Mouse (Mus musculus) CH12.LX (cell line): Measurements from ENCODE around the gene Prr12. TPM values are rescaled to one million over a fixed set of nuclear protein-coding genes. Genes with fewer than 3 reads are reported as not detected.

Source experiments
- DNase-seq: peaks from one replicate; pipeline ENCODE4 v3.0.0-alpha.2; 2013; ENCODE audit errors: extremely low read depth
- H3K27ac ChIP-seq: 2 replicates; pipeline ENCODE4 v1.5.1; 2012; ENCODE audit warnings: low read depth, mild to moderate bottlenecking, control low read depth, moderate library complexity; ENCODE audit not compliant: insufficient read depth
- H3K27me3 ChIP-seq: replicated peaks from 2 replicates; pipeline ENCODE3; 2012; ENCODE audit warnings: inconsistent platforms
- H3K36me3 ChIP-seq, 2 experiments: replicated peaks in 1 of 2; 2 replicates each; pipeline versions ENCODE3 to v1.6.1; 2012; ENCODE audit warnings: inconsistent platforms in 1 of 2, low read length in 1 of 2, mild to moderate bottlenecking in 1 of 2, mixed read lengths in 1 of 2, moderate library complexity in 1 of 2; ENCODE audit not compliant: control insufficient read depth in 1 of 2, insufficient read depth in 1 of 2
- H3K4me1 ChIP-seq, 2 experiments: 2 replicates each; pipeline ENCODE4 v1.6.1; 2012; ENCODE audit warnings: inconsistent platforms in 1 of 2, moderate library complexity in 1 of 2; ENCODE audit not compliant: insufficient read depth in 2 of 2, control insufficient read depth in 1 of 2
- H3K4me2 ChIP-seq: 2 replicates; pipeline ENCODE4 v1.6.1; 2012; ENCODE audit warnings: low read depth, mild to moderate bottlenecking, control low read depth; ENCODE audit not compliant: poor library complexity, insufficient read depth, severe bottlenecking
- H3K4me3 ChIP-seq, 3 experiments: fragments of 150-350 bp in 1 of 3; sonication (generic) in 1 of 3; replicated peaks in 1 of 3; 2 replicates each; pipeline versions ENCODE3 to v1.5.1; 2011 to 2012; ENCODE audit warnings: low read depth in 2 of 3, low read length in 2 of 3, mild to moderate bottlenecking in 2 of 3, moderate library complexity in 2 of 3, control low read depth in 1 of 3, improper control_type of control experiment in 1 of 3, inconsistent platforms in 1 of 3, mixed read lengths in 1 of 3; ENCODE audit not compliant: poor library complexity in 1 of 3
- H3K79me2 ChIP-seq: replicated peaks from 2 replicates; pipeline ENCODE4 v1.6.1; 2012; ENCODE audit warnings: mild to moderate bottlenecking, moderate library complexity; ENCODE audit not compliant: control insufficient read depth, poor library complexity, insufficient read depth, severe bottlenecking; ENCODE audit errors: extremely low read depth
- H3K9ac ChIP-seq: 2 replicates; pipeline ENCODE4 v1.6.1; 2012; ENCODE audit warnings: low read depth, mild to moderate bottlenecking, control low read depth, moderate library complexity; ENCODE audit not compliant: insufficient read depth
- H3K9me3 ChIP-seq: replicated peaks from 2 replicates; pipeline ENCODE3; 2012; ENCODE audit warnings: low read length, inconsistent platforms, mixed read lengths
- MYC ChIP-seq: IDR thresholded peaks from 2 replicates; pipeline ENCODE4 v1.6.1; 2011; ENCODE audit warnings: low read depth, mild to moderate bottlenecking, improper control_type of control experiment, low read length
- dilution Hi-C: fragments of 300-500 bp; cut with MboI; formaldehyde crosslinking; loops from 2 replicates; pipeline ENCODE4 v1.14.3; 2020; ENCODE audit warnings: low sequenced_read_pairs; ENCODE audit not compliant: extremely low pct_unique_long_range_greater_than_20kb, extremely low pct_ligation_motif_present
- in situ Hi-C: fragments of 300-500 bp; cut with MboI; formaldehyde crosslinking; loops from 3 replicates; pipeline ENCODE4 v1.14.3; 2019; ENCODE audit warnings: low sequenced_read_pairs, low pct_ligation_motif_present, low pct_unique_long_range_greater_than_20kb, mixed read lengths
- polyA plus RNA-seq: library from polyadenylated mRNA; unstranded; fragments of >175 nt; gene quantifications from 2 replicates; pipeline ENCODE4 v1.2.1, GENCODE M21; 2012; ENCODE audit warnings: low read depth; ENCODE audit not compliant: insufficient read length
- total RNA-seq, 2 experiments: library from RNA; depleted of rRNA; stranded (reverse); fragments of 300-350 nt in 1 of 2; fragments of >200 nt in 1 of 2; gene quantifications; 2 replicates each; pipeline ENCODE4 v1.2.3; 2012 to 2014

Gene Prr12
- total and polyA plus RNA-seq, 3 experiments = 1.2 to 20.5 (median 6.5) TPM

DNA sequence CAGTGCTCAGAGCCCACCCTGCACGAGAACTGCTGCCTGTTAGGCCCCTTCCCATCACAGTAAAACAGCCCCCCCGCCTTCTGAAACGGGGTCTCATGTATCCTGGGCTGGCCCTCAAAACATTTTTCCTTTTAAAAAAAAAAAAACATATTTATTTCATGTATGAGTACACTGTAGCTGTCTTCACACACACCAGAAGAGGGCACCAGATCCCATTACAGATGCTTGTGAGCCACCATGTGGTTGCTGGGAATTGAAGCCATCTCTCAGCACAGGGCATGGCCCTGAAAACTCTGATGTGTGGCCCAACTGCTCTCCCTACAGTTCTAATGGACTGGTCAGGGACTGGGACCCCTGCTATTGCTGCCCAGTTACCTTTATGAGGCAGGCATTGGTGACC lies 74.4 kb downstream of the Prr12 start:
- H3K27ac ChIP-seq = no peak overlapping the region
- dilution Hi-C loops (no loop called here), in situ Hi-C loops (no loop called here)
- no peak overlapping the region for H3K4me3 ChIP-seq
- no peak overlapping the region for H3K4me2 ChIP-seq
- H3K4me1 ChIP-seq = peaks cover 0 to 12% of the 10 kb centered on the region in 2 experiments; a peak in 2 of 4 replicates
- H3K36me3 ChIP-seq = peaks cover 57 to 82% of the 10 kb centered on the region in 2 experiments
- peaks cover 11% of the 10 kb centered on the region for H3K79me2 ChIP-seq
- no peak for TF ChIP-seq MYC
- H3K9ac ChIP-seq = no peak overlapping the region
- no peaks in the 10 kb centered on the region for H3K9me3 ChIP-seq
- H3K27me3 ChIP-seq = no peaks in the 10 kb centered on the region
- no peak for DNase-seq

Other genes with a start within 250 kb of the Prr12 start
Only the 20 nearest of the 36 such genes appear.
- gene Ap2a1, start 123.4 kb downstream of the Prr12 start, total RNA-seq (2012; rRNA removed) = 53.4 and 61.1 TPM in 2 replicates
- gene Ap2a1, start 123.4 kb downstream of the Prr12 start, total RNA-seq (2014; rRNA removed) = 35.7 and 38.5 TPM in 2 replicates
- gene Ap2a1, start 123.4 kb downstream of the Prr12 start, polyA plus RNA-seq = 52.6 and 56.3 TPM in 2 replicates
- 0.08 TPM in 1 of 2 replicates, not detected in the other for gene Tsks, start 109.7 kb downstream of the Prr12 start, total RNA-seq (2012; rRNA removed)
- not detected in 2 replicates for gene Tsks, start 109.7 kb downstream of the Prr12 start, total RNA-seq (2014; rRNA removed)
- gene Tsks, start 109.7 kb downstream of the Prr12 start, polyA plus RNA-seq = not detected in 2 replicates
- 3.6 and 4.5 TPM in 2 replicates for gene Cpt1c, start 78.0 kb downstream of the Prr12 start, total RNA-seq (2012; rRNA removed)
- gene Cpt1c, start 78.0 kb downstream of the Prr12 start, total RNA-seq (2014; rRNA removed) = 10.2 and 10.3 TPM in 2 replicates
- 10.4 and 12.7 TPM in 2 replicates for gene Cpt1c, start 78.0 kb downstream of the Prr12 start, polyA plus RNA-seq
- gene Prmt1, start 66.3 kb downstream of the Prr12 start, total RNA-seq (2012; rRNA removed) = 340 and 407 TPM in 2 replicates
- 220 and 231 TPM in 2 replicates for gene Prmt1, start 66.3 kb downstream of the Prr12 start, total RNA-seq (2014; rRNA removed)
- gene Prmt1, start 66.3 kb downstream of the Prr12 start, polyA plus RNA-seq = 608 and 642 TPM in 2 replicates
- gene Irf3, start 55.2 kb downstream of the Prr12 start, total RNA-seq (2012; rRNA removed) = 56.5 and 65.0 TPM in 2 replicates
- gene Irf3, start 55.2 kb downstream of the Prr12 start, total RNA-seq (2014; rRNA removed) = 33.5 and 39.0 TPM in 2 replicates
- 79.7 and 87.7 TPM in 2 replicates for gene Irf3, start 55.2 kb downstream of the Prr12 start, polyA plus RNA-seq
- 11.8 and 12.0 TPM in 2 replicates for gene Bcl2l12, start 54.2 kb downstream of the Prr12 start, total RNA-seq (2012; rRNA removed)
- gene Bcl2l12, start 54.2 kb downstream of the Prr12 start, total RNA-seq (2014; rRNA removed) = 9.2 and 9.8 TPM in 2 replicates
- gene Bcl2l12, start 54.2 kb downstream of the Prr12 start, polyA plus RNA-seq = 10.8 and 12.6 TPM in 2 replicates
- 15.5 and 18.2 TPM in 2 replicates for gene Scaf1, start 36.5 kb downstream of the Prr12 start, total RNA-seq (2012; rRNA removed)
- 5.4 and 6.1 TPM in 2 replicates for gene Scaf1, start 36.5 kb downstream of the Prr12 start, total RNA-seq (2014; rRNA removed)
- 38.9 and 41.9 TPM in 2 replicates for gene Scaf1, start 36.5 kb downstream of the Prr12 start, polyA plus RNA-seq
- 5.0 and 10.6 TPM in 2 replicates for gene Rras, start 34.9 kb downstream of the Prr12 start, total RNA-seq (2012; rRNA removed)
- 6.6 and 7.2 TPM in 2 replicates for gene Rras, start 34.9 kb downstream of the Prr12 start, total RNA-seq (2014; rRNA removed)
- 18.5 and 19.8 TPM in 2 replicates for gene Rras, start 34.9 kb downstream of the Prr12 start, polyA plus RNA-seq
- 73.2 and 86.8 TPM in 2 replicates for gene Nosip, start 9.5 kb upstream of the Prr12 start, total RNA-seq (2012; rRNA removed)
- gene Nosip, start 9.5 kb upstream of the Prr12 start, total RNA-seq (2014; rRNA removed) = 79.3 and 81.4 TPM in 2 replicates
- 72.4 and 83.9 TPM in 2 replicates for gene Nosip, start 9.5 kb upstream of the Prr12 start, polyA plus RNA-seq
- gene Prrg2, start 9.8 kb upstream of the Prr12 start, total RNA-seq (2012; rRNA removed) = 7.1 and 7.6 TPM in 2 replicates
- 6.1 and 6.7 TPM in 2 replicates for gene Prrg2, start 9.8 kb upstream of the Prr12 start, total RNA-seq (2014; rRNA removed)
- gene Prrg2, start 9.8 kb upstream of the Prr12 start, polyA plus RNA-seq = 7.2 and 7.7 TPM in 2 replicates
- 0.38 and 0.42 TPM in 2 replicates for gene Rcn3, start 39.3 kb upstream of the Prr12 start, total RNA-seq (2012; rRNA removed)
- gene Rcn3, start 39.3 kb upstream of the Prr12 start, total RNA-seq (2014; rRNA removed) = not detected in 2 replicates
- not detected in 2 replicates for gene Rcn3, start 39.3 kb upstream of the Prr12 start, polyA plus RNA-seq
- gene Fcgrt, start 51.0 kb upstream of the Prr12 start, total RNA-seq (2012; rRNA removed) = 0.13 and 0.17 TPM in 2 replicates
- gene Fcgrt, start 51.0 kb upstream of the Prr12 start, total RNA-seq (2014; rRNA removed) = not detected in 2 replicates
- 0.15 and 0.16 TPM in 2 replicates for gene Fcgrt, start 51.0 kb upstream of the Prr12 start, polyA plus RNA-seq
- 1,839 and 2,104 TPM in 2 replicates for gene Rps11, start 71.6 kb upstream of the Prr12 start, total RNA-seq (2012; rRNA removed)
- 898 and 923 TPM in 2 replicates for gene Rps11, start 71.6 kb upstream of the Prr12 start, total RNA-seq (2014; rRNA removed)
- gene Rps11, start 71.6 kb upstream of the Prr12 start, polyA plus RNA-seq = 1,465 and 1,699 TPM in 2 replicates
- 5,043 and 5,211 TPM in 2 replicates for gene Rpl13a, start 75.9 kb upstream of the Prr12 start, total RNA-seq (2012; rRNA removed)
- 2,822 and 2,851 TPM in 2 replicates for gene Rpl13a, start 75.9 kb upstream of the Prr12 start, total RNA-seq (2014; rRNA removed)
- gene Rpl13a, start 75.9 kb upstream of the Prr12 start, polyA plus RNA-seq = 4,154 and 5,174 TPM in 2 replicates
- gene Gm45713, start 83.3 kb upstream of the Prr12 start, total RNA-seq (2012; rRNA removed) = 1.3 and 2.2 TPM in 2 replicates
- gene Gm45713, start 83.3 kb upstream of the Prr12 start, total RNA-seq (2014; rRNA removed) = not detected in 2 replicates
- 1.4 TPM in 1 of 2 replicates, not detected in the other for gene Gm45713, start 83.3 kb upstream of the Prr12 start, polyA plus RNA-seq
- gene Flt3l, start 83.6 kb upstream of the Prr12 start, total RNA-seq (2012; rRNA removed) = 4.0 and 4.9 TPM in 2 replicates
- gene Flt3l, start 83.6 kb upstream of the Prr12 start, total RNA-seq (2014; rRNA removed) = 4.3 and 4.6 TPM in 2 replicates
- 11.4 and 14.9 TPM in 2 replicates for gene Flt3l, start 83.6 kb upstream of the Prr12 start, polyA plus RNA-seq
- gene Pih1d1, start 101.4 kb upstream of the Prr12 start, total RNA-seq (2012; rRNA removed) = 69.3 and 74.1 TPM in 2 replicates
- 37.2 and 37.4 TPM in 2 replicates for gene Pih1d1, start 101.4 kb upstream of the Prr12 start, total RNA-seq (2014; rRNA removed)
- 44.6 and 50.3 TPM in 2 replicates for gene Pih1d1, start 101.4 kb upstream of the Prr12 start, polyA plus RNA-seq
- gene Aldh16a1, start 101.7 kb upstream of the Prr12 start, total RNA-seq (2012; rRNA removed) = 41.6 and 45.1 TPM in 2 replicates
- gene Aldh16a1, start 101.7 kb upstream of the Prr12 start, total RNA-seq (2014; rRNA removed) = 26.9 and 27.8 TPM in 2 replicates
- 49.8 and 53.5 TPM in 2 replicates for gene Aldh16a1, start 101.7 kb upstream of the Prr12 start, polyA plus RNA-seq
- not detected in 2 replicates for gene Slc17a7, start 111.1 kb upstream of the Prr12 start, total RNA-seq (2012; rRNA removed)
- not detected in 2 replicates for gene Slc17a7, start 111.1 kb upstream of the Prr12 start, total RNA-seq (2014; rRNA removed)
- gene Slc17a7, start 111.1 kb upstream of the Prr12 start, polyA plus RNA-seq = 0.11 TPM in 1 of 2 replicates, not detected in the other
- gene Gfy, start 126.7 kb upstream of the Prr12 start, total RNA-seq (2012; rRNA removed) = not detected in 2 replicates
- not detected in 2 replicates for gene Gfy, start 126.7 kb upstream of the Prr12 start, total RNA-seq (2014; rRNA removed)
- gene Gfy, start 126.7 kb upstream of the Prr12 start, polyA plus RNA-seq = not detected in 2 replicates